Mouse (Mus musculus) neural tube, embryonic 10.5 days (tissue): ENCODE results near the gene A430089I19Rik.
"Not testable (repeated sequence)": the region's sequence is repeated elsewhere in the genome, so short reads cannot be mapped to it uniquely, and the experiment has no call there.

Experiments
- DNase-seq: peaks from one replicate; pipeline ENCODE4 v3.0.0-alpha.2; 2017; ENCODE audit warnings: low spot score; ENCODE audit errors: extremely low spot score

Gene A430089I19Rik

GRCm38 (mm10) chr5:94306696-94307095 is at the start of gene A430089I19Rik:
A430089I19Rik (minus strand) TSS chr5:94306796.
- not testable (repeated sequence) for DNase-seq

GRCm38 (mm10) chr5:94339449-94339848 is 32.9 kb upstream of the A430089I19Rik start, which contains the start of gene AA792892:
AA792892 (plus strand) TSS chr5:94339749.
- DNase-seq: not testable (repeated sequence)

- not testable (repeated sequence) for DNase-seq
Observed at GRCm38 (mm10) chr5:94314135-94314534, 7.5 kb upstream of the A430089I19Rik start, which contains the start of gene Gm6502. Gm6502 (plus strand) TSS chr5:94314435.
